Mouse (Mus musculus) neutrophil, adult 5-6 weeks (primary cell): ENCODE measurements around the gene Gm12166. TPM values are rescaled to one million over a fixed set of nuclear protein-coding genes. Genes with fewer than 3 reads are reported as not detected.
"Not testable (repeated sequence)": the region's sequence is repeated elsewhere in the genome, so short reads cannot be mapped to it uniquely, and the experiment has no call there.

ENCODE experiments used
- ATAC-seq: fragments of 151-379, 151-347 bp; 2 replicates; pipeline ENCODE4 v1.8.0; 2017; ENCODE audit warnings: mild to moderate bottlenecking, moderate TSS enrichment; ENCODE audit not compliant: insufficient number of reproducible peaks, poor library complexity, low FRiP score, severe bottlenecking; ENCODE audit errors: extremely low read depth
- total RNA-seq: library from RNA; stranded (forward); fragments of 200-1000 nt; gene quantifications from 2 replicates; pipeline ENCODE4 v1.2.3, GENCODE M21; 2017

The Gm12166 gene
- total RNA-seq, 1 experiment from 2014 or later = 11.8 TPM

DNA sequence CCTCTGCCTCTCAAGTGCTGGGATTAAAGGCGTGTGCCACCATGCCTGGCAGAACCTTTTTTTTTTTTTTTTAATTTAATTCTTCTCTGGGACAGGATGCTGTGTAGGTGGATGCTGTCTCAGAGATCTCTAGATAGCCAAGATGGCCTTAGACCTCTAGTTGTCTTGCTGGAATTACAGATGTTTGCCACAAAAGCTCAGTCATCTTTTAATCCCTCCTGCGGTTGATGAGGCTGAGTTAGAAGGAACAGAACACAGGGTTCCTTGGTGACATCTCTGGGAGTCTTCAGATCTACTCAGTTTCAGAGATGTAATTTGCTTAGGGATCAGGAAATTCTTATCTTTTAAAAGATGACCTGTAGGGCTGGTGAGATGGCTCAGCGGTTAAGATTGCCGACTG lies 6.8 kb upstream of the Gm12166 start:
- no peak for ATAC-seq

DNA sequence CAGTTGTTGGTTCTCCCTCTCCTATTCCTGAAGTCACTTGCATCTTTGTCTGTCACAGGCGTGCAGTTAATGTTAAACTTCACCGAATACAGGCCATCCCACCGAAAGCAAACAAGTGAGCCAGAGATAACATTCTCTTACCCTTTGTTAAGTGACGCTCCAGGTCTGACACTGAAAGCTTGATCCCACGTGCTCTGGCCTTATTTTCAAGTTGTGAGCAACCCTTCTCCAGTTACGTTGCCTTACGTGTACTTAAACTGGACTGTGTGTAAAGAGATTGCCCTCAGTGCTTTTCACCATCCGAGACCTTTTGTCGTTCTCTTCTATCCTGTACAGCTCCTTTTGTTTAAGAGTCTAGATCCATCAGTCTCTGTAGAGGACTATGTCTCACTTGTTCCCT lies 5.9 kb upstream of the Gm12166 start:
- ATAC-seq = no peak

DNA sequence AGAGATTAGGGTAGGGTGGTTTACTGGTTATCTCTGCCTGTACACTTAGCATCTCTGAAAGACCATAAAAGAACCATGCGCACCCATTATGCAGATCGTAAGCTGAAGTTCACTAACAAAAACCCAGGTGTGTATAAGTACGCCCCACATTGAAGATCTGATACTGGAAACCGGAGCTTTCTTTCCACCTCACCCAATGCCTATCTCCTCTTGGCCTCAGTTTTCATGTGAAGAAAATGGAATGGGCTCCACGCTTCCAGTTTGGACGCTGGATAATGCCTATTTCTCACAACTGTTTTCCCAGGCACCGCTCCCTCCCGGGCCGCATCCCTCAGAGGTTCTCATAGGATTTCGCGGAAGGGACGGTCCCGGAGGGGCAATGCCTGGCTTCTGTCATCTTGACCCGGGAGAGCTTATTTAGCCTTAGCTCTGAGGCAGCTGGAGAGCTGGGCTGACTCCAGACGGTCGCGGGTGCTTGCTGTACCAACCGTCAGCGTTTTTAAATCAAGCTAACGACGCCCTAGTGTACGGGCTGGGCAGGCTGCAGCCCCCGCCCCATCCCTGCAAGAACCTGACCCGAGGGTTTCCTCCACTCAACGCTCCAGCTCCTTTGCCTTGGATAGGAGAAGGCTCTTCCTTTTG lies 4.8 kb upstream of the Gm12166 start:
- ATAC-seq = no peak

DNA sequence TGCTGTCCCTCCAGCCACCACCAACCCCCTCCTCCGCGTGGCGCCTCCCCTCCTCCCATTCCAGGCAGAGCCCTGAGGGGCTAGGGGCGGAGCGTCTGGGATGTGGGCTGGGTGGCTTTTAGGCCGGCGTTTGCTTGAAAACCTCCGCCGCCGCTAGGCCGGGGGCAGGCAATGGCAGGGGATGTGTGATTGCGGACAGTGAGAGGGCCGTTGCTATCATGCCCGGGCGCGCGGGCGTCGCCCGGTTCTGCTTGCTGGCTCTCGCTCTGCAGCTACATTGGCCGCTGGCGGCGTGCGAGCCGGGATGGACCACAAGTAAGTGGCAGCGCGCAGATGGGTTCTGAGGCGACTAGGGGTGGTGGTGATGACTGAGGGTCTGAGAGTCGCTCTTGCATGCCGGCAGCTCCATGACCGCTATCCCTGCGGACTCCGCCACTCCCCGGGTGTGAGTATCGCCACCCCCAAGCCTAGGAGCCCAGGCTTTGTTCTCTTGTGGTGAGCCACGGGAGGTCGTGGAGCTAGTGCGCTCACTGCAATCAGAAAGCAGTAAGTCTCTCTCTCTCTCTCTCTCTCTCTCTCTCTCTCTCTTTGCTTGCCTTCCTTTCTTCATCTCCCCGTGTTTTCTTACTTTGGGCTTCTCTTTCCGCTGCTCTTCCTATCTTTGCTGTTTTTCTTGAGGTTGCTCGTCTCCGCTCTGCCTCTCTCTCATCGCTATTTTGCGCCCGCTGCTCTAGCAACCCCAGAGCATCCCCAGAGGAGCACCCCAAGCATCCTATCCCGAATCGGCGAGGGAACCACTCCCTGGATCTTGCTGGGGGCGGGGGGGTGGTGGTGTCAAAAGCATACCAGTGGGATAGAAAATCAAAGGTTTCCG lies 4.0 kb upstream of the Gm12166 start, which contains the start of gene Adam19:
Gene Adam19, plus strand, starts transcription at position 97 of the 874 bp plus-strand sequence.
- peak; percentile 57 for ATAC-seq

DNA sequence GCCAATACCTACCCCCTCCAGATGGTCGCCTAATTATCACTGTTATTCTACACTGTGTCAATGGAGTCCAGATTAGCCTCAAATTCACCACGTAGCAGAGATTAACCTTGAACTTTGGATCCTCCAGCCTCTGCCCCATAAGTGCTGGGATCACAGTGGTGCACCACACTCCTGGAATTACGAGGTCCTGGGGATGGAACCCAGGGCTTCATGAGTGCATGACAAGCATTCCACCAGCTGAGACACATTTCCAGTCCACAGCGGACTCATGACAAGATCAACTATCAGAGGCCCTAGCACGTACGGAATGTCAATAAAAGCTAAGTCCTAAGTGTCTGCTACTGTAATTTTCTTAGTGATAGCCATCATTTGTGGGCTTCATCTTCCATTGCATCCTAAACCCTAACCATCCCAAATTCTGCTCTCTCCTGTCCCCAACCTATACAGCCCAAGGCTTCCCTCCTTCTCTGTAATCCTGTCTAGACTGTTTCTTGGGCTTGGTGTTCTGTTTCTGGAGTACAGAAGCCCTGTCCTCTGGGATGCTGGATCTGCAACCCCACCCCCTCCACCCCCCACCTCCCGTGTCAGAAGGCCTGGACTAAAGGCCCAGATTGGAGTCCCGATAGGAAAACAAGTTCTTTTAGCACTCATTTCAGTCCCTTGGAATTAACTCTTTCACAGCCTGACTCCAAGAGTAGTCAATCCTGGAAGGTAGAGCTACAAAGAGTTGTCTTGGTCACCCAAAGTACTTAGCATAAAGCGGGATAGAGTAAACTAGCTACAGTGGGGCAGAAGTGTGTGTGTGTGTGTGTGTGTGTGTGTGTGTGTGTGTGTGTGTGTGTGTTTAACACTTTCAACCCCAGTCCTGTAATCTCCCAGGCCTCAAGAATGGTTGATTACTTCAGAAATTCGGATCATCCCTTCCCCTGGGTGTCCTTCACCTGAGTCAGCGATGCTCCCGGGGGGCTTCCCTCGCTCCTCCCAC lies 3.1 kb upstream of the Gm12166 start:
- ATAC-seq = no peak

DNA sequence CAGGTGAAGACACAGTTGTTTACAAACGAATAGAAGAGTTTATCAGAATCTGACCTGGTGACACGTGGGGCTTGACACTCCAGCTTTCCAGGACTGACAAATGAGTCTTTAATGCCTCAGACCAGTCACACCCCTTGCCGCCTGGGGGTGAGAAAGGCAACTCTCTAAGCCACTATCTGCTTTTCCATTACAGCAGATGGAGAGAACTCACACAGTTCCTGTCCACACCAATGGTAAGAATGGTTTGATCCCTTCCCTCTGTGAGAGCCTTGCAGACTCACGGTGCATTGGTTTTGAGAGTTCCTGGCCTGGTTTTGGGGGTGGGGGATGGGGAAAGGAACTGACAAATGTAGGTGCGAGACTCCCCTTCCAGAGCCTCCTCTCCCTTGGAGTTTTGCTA lies 2.2 kb upstream of the Gm12166 start:
- no peak for ATAC-seq

DNA sequence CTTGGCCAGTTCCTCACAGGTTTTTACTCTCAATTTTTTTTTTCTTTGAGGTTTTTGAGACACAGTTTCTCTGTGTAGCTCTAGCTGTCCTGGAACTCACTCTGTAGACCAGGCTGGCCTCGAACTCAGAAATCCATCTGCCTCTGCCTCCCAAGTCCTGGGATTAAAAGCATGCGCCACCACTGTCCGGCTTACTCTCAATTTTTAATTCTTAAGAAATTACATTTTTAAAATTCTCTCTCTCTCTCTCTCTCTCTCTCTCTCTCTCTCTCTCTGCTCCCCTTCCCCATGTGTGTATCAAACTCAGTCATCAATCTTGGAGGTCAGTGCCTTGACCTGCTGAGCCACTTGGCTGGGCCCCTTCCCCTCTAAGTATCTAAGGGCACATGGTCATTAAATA lies 1.3 kb upstream of the Gm12166 start:
- not testable (repeated sequence) for ATAC-seq

DNA sequence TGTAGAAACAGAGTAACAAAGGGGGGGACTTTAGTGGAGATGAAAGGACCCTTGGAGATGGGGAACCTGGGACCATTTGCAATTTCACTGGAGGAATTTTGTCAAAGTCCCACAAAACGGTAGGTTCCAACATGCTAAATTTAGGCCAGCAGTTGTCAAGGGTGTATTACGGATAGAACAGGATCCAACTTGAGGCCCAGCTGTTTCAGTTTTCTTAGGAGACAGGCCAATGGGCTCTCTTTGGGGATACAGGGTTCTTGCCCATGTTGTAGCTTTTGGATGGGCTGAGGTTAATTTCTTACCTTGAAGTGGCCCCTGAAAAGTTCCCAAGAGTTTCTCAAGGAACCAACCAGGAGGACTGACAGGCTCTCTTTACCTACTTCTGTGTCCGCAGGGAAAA lies 4.9 kb downstream of the Gm12166 start:
- ATAC-seq = no peak

DNA sequence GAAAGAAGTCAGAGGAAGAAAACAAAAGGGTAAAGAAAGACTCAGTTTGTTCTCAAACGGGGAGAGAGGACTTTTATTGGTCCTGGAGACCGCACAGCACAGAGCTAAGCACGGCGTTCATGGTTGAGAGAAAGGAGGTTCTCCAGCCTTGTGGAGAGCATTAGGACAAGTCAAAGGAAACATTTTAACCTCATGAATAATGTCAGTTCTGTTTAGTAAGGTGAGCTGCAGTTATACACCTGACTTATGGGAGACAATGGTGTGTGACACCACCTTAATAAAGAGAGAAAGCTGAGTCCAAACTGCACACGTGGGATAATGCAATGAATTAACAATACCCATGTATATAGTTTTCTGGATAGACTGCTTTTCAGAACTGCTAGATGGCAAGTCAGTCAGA lies 7.3 kb downstream of the Gm12166 start:
- ATAC-seq = no peak

DNA sequence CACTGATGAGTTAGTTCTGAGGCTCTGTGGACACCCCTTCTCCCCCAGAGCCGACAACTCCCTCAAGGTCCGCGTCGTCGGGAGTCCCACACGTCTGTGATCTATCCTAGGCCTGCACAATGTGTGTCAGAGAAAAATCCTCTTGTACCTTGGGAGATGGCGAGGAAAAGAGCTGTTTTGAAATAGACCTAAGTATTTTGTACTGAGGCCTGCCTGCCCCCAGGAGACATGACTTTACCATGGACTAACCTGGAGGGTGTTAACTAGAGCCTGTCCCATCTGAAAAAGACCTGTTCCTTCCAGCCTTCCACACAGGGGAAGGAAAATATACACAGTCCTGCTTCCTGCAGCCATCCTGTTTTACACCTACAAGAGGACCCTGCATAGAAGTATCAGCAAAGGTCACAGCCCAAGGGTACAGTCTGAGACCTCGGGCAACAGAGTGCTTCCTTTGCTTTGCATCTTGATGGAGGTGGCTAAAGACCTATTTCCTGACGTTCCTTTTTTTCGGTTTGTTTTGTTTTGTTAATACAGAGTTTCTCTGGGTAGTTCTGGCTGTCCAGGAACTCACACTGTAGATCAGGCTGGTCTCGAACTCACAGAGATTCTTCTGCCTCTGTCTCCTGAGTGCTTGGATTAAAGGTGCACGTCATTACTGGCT lies 10.4 kb downstream of the Gm12166 start:
- ATAC-seq = no peak

DNA sequence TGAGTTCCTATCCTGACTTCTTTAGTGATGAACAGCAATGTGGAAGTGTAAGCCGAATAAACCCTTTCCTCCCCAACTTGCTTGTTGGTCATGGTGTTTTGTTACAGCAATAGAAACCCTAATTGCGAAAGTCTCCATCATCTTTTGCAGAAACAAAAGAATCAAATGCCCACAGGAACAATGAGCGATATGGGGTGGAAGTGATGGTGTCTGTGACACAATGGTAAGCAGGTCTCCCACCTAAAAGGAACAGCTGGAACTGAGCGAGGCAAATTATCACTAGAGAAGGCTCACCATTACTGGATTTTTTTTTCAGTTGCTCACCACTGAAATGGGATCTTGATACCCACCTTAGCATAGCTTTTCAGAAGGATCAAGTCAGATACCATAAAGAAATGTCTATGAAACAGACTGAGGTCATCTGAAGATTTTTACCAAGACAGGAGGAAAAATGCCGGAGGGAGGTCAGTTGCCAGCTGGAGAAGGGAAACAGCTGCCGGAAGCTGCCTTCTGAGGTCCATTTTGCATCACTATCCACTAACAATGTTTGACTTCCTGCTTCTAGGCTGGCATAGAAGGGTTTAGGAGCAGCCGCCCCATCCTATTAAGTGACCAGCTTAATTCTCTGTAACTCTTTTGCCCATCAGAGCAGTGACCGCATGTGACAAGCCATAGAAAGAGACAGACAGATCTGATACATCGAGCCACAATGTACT lies 11.1 kb downstream of the Gm12166 start:
- ATAC-seq = no peak

DNA sequence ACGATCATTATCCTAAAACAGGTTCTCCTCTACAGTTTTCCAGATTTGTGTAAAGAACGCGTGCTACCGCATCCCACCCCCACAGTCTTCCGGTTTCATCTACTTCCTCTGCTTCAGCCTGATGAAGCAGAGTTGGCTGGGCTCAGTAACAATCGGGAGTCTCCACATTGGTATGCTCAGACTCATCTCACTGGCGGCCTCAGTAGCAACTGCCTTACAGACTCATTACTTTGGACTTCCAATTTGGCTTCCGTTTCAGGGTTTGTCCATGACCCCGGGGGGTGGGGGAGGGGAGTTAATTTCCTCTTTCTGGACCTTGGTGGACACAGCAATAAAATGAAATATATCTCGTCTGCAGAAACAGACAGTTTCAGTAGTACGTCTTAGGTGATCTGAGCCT lies 12.8 kb downstream of the Gm12166 start:
- ATAC-seq = no peak

DNA sequence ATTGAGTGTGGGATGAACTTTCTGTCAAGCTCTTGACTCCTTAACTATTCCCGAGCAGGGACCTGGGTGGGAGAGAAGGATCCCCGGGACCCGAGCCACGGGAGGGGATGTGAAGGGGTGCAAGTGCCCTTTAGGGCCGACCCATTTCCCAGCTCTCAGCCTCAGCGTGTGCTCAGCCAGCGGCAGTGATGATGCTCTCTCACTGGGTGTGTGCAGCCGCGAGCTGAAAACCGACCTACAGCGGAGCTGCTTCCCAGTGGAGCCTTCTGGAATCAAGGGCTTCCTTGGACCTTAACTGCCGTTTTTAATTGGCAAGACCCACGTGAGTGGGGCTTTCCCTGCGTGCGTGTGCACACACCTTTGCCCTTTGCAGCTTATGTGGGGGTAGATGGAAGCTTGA lies 13.2 kb downstream of the Gm12166 start:
- ATAC-seq = no peak

DNA sequence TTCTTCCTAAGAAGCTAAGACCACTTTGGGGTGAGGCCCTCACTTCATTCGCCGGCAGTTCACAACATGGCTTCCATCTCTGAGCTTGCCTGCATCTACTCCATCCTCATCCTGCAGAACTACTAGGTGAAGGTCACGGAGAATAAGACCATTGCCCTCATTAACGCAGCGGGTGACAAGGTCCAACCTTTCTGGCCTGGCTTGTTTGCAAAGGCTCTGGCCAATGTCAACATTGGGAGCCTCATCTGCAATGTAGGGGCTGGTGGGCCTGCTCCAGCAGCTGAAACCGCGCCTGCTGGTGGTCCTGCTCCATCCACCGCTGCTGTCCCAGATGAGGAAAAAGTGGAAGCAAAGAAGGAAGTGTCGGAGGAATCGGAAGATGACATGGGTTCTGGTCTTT lies 15.7 kb downstream of the Gm12166 start:
- no peak for ATAC-seq

DNA sequence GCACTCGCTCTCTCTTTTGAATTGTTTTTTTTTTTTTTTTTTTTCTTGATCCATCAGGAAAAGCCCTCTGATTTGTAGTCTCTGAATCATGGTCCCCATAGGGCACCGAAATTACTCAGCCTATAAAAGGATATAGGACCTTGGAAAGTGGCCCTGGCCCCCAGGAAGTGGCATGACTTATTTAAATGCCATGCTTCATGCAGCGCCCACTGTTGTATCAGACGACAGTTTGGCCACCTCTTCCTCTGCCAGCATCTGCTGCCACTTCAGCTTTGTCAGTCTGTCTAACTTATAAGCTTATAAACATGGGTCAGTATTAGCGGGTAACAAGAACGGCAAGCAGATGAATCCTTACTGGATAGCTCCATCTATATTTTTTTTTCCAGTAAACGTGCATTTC lies 19.2 kb downstream of the Gm12166 start:
- no peak for ATAC-seq

DNA sequence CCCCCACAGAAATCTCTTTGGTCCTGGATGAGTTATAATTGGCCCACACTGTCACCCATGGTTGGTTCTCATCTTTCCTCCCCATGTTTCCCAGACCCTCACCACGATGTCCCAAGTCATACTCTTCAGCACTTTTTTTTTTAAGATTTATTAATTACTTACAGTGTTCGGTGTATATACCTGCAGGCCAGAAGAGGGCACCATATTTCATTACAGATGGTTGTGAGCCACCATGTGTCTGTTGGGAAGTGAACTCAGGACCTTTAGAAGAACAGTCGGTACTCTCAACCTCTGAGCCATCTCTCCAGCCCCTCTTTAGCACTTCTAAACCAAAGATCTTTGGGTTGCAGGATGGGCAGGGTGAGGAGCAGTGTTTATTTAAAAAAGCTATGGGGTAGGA lies 20.7 kb downstream of the Gm12166 start:
- 0 out of 2 replicates have a peak, but pooled peaks have one; percentile 33 for ATAC-seq

DNA sequence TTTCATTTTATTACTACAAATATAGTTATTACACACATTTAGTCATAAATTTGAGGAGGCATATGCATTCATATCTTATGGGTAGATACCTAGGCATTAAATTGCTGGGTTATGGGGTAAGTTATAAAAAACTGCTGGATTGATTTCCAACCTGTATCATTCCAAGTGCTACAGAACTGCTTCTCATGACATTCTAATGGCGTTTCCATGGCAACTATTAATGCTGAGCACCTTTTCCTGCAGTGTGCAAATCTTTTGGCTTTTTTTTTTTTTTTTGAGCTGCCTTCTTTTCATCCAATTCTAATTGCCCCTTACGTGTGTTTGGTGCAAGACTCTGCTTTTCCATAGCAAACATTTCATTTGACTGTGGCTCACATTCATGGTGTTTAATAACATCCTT lies 22.1 kb downstream of the Gm12166 start:
- no peak for ATAC-seq

DNA sequence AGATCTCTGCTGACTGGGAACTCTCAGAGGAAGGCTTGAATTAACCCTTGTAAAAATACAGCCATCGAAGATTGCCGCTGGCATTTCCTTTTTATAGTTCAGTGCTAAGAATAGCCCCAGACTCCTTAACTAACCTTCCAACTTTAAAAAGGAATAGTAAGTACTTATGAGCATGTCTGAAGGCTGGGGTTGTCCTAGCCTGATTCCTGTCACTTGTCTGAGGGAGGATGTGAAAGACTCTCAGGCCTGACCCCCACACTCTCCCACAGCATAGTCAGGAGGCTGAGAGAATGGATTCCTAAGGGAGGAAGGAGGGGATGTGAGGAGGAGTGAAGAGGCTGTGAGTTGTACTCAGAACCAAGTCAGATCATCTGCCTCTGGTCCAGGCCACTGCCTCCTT lies 22.6 kb downstream of the Gm12166 start:
- no peak for ATAC-seq
